Mouse (Mus musculus): Measurements from ENCODE around the gene Psmb7. TPM values are rescaled to one million over a fixed set of nuclear protein-coding genes. Genes with fewer than 3 reads are reported as not detected.

Gene Psmb7
- polyA plus RNA-seq, 1 experiment from 2014 or later, result 271 TPM

DNA sequence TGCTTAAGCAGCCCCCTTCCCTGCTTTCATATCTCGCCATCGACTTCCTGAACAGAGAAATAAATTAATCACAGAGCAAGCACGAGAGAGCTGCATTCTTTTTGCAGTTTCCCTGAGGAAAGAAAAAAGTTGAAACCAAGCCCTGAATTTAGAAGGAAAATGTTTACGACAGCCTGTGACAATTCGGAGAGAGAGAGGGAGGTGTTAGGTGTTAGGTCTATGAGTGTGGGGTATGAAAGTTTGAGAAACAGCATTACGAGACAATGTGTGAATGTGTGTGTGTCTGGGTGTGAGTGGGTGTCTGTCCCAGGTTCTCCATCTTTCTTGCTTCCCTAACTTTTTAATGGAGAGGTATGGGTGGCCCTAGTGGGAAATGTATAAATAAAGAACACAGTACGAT, 8.2 kb upstream of the Psmb7 start:
- ATAC-seq (replicated peaks; ENCODE audit: low FRiP score) (no peak), DNase-seq (ENCODE audit: low spot score) (no peak)
- no peak overlapping the region for H3K4me3 ChIP-seq (ENCODE audit: low read depth, low read length)
- no peak overlapping the region for H3K4me2 ChIP-seq
- WGBS, result 74% methylated on average over 7 of the region's 7 CpGs
- no peak overlapping the region for H3K9ac ChIP-seq (ENCODE audit: low read depth, low read length)
- no peaks in the 10 kb centered on the region for H3K9me3 ChIP-seq (ENCODE audit: control insufficient read depth, low read length)
- no peak overlapping the region for H3K27ac ChIP-seq (ENCODE audit: low read depth, low read length)
- no peaks in the 10 kb centered on the region for H3K36me3 ChIP-seq (ENCODE audit: control insufficient read depth, insufficient read depth, low read length)
- H3K27me3 ChIP-seq (replicated peaks; ENCODE audit: control insufficient read depth, insufficient read depth, low read length), result no peaks in the 10 kb centered on the region
- no peaks in the 10 kb centered on the region for H3K4me1 ChIP-seq (replicated peaks; ENCODE audit: control insufficient read depth, insufficient read depth, low read length)

DNA sequence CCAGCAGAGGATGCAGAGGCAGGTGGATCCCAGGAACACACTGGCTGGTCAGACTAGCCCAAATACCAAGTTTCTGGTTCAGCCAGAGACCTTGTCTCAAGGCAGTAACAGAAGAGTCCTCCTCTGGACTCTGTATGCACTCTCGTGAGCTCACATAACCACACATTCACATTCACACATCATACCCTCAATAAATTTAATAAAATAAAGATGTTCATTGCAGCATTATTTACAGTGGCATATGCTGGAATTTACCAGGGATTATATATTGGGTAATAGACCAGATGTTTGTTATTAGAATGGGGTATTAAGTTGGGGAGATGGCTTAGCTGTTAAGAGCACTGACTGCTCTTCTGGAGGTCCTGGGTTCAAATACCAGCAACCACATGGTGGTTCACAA, 6.5 kb upstream of the Psmb7 start:
- H3K9ac ChIP-seq (ENCODE audit: low read depth, low read length), result no peak overlapping the region
- no peaks in the 10 kb centered on the region for H3K27me3 ChIP-seq (replicated peaks; ENCODE audit: control insufficient read depth, insufficient read depth, low read length)
- H3K4me2 ChIP-seq, result no peak overlapping the region
- ATAC-seq (replicated peaks; ENCODE audit: low FRiP score), result no peak
- no peak for DNase-seq (ENCODE audit: low spot score)
- H3K9me3 ChIP-seq (ENCODE audit: control insufficient read depth, low read length), result no peaks in the 10 kb centered on the region
- no peaks in the 10 kb centered on the region for H3K4me1 ChIP-seq (replicated peaks; ENCODE audit: control insufficient read depth, insufficient read depth, low read length)
- no peaks in the 10 kb centered on the region for H3K36me3 ChIP-seq (ENCODE audit: control insufficient read depth, insufficient read depth, low read length)
- 80% methylated on average over 1 of the region's 1 CpGs for WGBS
- H3K27ac ChIP-seq (ENCODE audit: low read depth, low read length), result no peak overlapping the region
- no peak overlapping the region for H3K4me3 ChIP-seq (ENCODE audit: low read depth, low read length)

DNA sequence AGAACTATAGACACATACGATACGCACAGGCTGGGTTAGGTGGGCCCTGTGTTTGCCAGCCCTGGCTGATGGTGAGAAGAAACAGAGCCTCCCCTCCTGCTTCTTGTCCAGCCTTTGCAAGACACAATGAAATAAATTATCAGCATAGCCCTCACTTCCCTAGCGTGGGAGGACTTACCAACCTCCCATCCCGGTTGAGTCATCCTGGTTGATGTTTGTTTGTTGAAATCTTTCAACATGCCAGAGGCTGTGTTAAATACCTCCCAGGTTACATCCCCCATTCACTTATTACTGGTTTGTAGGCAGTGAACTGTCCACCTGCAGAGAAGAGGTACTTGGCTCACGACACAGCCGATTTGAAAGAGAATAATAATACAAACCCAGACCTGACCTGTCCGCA, 3.8 kb upstream of the Psmb7 start:
- H3K36me3 ChIP-seq (ENCODE audit: control insufficient read depth, insufficient read depth, low read length), result no peaks in the 10 kb centered on the region
- no peak overlapping the region for H3K4me3 ChIP-seq (ENCODE audit: low read depth, low read length)
- H3K9me3 ChIP-seq (ENCODE audit: control insufficient read depth, low read length), result no peaks in the 10 kb centered on the region
- H3K4me1 ChIP-seq (replicated peaks; ENCODE audit: control insufficient read depth, insufficient read depth, low read length), result peaks cover 2% of the 10 kb centered on the region; the same call in 1 of the 2 replicates
- H3K27ac ChIP-seq (ENCODE audit: low read depth, low read length), result no peak overlapping the region
- H3K27me3 ChIP-seq (replicated peaks; ENCODE audit: control insufficient read depth, insufficient read depth, low read length), result no peaks in the 10 kb centered on the region
- H3K9ac ChIP-seq (ENCODE audit: low read depth, low read length), result no peak overlapping the region
- no peak overlapping the region for H3K4me2 ChIP-seq
- WGBS, result 81% methylated on average over 7 of the region's 7 CpGs
- ATAC-seq (replicated peaks; ENCODE audit: low FRiP score) (no peak), DNase-seq (ENCODE audit: low spot score) (no peak)

DNA sequence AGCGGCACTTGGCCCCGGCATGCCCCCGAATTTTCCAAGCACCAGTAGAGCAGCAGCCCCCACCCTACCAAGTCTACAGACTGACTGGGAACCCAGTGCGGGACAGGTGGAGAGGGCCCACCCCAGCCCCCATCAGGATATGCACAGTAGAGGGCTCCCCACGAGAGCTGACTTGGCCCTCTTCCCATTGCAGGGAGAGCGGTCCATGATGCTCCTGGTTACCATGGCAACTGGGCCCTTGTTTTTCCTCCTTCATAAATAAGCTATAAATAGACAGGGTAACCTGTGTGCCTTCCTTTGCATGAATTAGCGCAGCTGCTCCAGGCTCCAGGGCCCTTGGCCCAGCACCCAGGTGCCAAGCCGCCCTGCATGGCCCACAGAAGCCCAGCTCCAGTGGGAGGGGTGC, 3.3 kb upstream of the Psmb7 start:
- WGBS, result 74% methylated on average over 8 of the region's 8 CpGs
- H3K27me3 ChIP-seq (replicated peaks; ENCODE audit: control insufficient read depth, insufficient read depth, low read length), result no peaks in the 10 kb centered on the region
- DNase-seq (ENCODE audit: low spot score), result no peak

DNA sequence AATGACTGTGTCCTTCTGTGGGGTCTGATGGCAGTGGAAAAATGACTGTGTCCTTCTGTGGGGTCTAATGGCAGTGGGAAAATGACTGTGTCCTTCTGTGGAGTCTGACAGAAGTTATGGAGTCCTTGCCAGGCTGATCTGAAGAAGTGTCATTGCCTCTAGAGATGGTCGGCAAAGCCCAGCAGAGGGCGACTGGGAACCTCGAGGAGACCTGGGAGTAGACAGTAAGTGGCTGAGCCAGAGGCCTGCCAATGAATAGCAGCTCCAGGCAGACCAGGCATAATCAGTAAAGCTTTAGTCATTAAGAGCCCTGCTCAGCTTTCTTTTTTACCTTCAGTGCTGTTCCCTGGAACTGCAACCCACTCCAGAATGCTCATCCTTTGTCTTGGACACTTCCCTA, 2.0 kb upstream of the Psmb7 start:
- 3% methylated on average over 3 of the region's 3 CpGs for WGBS
- H3K4me1 ChIP-seq (replicated peaks; ENCODE audit: control insufficient read depth, insufficient read depth, low read length), result peaks cover 6% of the 10 kb centered on the region
- peaks cover 2% of the 10 kb centered on the region; the same call in 1 of the 2 replicates for H3K36me3 ChIP-seq (ENCODE audit: control insufficient read depth, insufficient read depth, low read length)
- no peak overlapping the region for H3K4me3 ChIP-seq (ENCODE audit: low read depth, low read length)
- H3K9ac ChIP-seq (ENCODE audit: low read depth, low read length), result no peak overlapping the region
- H3K27me3 ChIP-seq (replicated peaks; ENCODE audit: control insufficient read depth, insufficient read depth, low read length), result no peaks in the 10 kb centered on the region
- H3K4me2 ChIP-seq, result no peak overlapping the region
- DNase-seq (ENCODE audit: low spot score) (peak; percentile 47), ATAC-seq (replicated peaks; ENCODE audit: low FRiP score) (peak; percentile 63; the same call in 1 of the 2 replicates)
- no peaks in the 10 kb centered on the region for H3K9me3 ChIP-seq (ENCODE audit: control insufficient read depth, low read length)
- H3K27ac ChIP-seq (ENCODE audit: low read depth, low read length), result no peak overlapping the region

More for the DNA sequence above, 3.3 kb upstream of the Psmb7 start:
- Histone ChIP-seq H3K9me3 (ENCODE audit: control insufficient read depth, low read length) (no peaks in the 10 kb centered on the region), H3K4me1 (replicated peaks; ENCODE audit: control insufficient read depth, insufficient read depth, low read length) (peaks cover 6% of the 10 kb centered on the region), H3K27ac (ENCODE audit: low read depth, low read length) (no peak overlapping the region), H3K4me2 (no peak overlapping the region), H3K36me3 (ENCODE audit: control insufficient read depth, insufficient read depth, low read length) (no peaks in the 10 kb centered on the region), H3K4me3 (ENCODE audit: low read depth, low read length) (no peak overlapping the region), H3K9ac (ENCODE audit: low read depth, low read length) (no peak overlapping the region)
- no peak for ATAC-seq (replicated peaks; ENCODE audit: low FRiP score)

DNA sequence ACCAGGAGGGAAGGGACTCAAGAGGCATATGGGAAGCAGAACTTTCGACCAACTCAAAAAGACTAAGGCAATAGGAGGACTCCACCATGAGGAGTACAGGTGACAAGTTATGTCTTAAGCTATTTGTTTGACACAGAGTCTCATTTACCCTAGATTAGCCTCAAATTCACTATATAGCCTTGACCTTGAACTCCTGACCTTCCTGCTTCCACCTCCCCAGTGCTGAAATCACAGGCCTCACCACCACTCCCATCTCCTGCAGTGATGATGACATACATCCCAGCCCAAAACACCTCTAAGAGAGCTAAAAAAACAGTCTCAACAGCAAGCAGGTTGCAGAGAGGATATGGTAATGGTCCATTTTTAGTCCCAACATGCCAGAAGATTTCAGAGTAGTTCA, 2.1 kb downstream of the Psmb7 start:
- Histone ChIP-seq H3K4me2 (no peak overlapping the region), H3K4me1 (replicated peaks; ENCODE audit: control insufficient read depth, insufficient read depth, low read length) (peaks cover 6% of the 10 kb centered on the region), H3K27me3 (replicated peaks; ENCODE audit: control insufficient read depth, insufficient read depth, low read length) (no peaks in the 10 kb centered on the region), H3K4me3 (ENCODE audit: low read depth, low read length) (no peak overlapping the region), H3K36me3 (ENCODE audit: control insufficient read depth, insufficient read depth, low read length) (peaks cover 16% of the 10 kb centered on the region), H3K9me3 (ENCODE audit: control insufficient read depth, low read length) (no peaks in the 10 kb centered on the region), H3K9ac (ENCODE audit: low read depth, low read length) (no peak overlapping the region), H3K27ac (ENCODE audit: low read depth, low read length) (no peak overlapping the region)
- ATAC-seq (replicated peaks; ENCODE audit: low FRiP score) (no peak), DNase-seq (ENCODE audit: low spot score) (no peak)
- 94% methylated on average over 1 of the region's 1 CpGs for WGBS

DNA sequence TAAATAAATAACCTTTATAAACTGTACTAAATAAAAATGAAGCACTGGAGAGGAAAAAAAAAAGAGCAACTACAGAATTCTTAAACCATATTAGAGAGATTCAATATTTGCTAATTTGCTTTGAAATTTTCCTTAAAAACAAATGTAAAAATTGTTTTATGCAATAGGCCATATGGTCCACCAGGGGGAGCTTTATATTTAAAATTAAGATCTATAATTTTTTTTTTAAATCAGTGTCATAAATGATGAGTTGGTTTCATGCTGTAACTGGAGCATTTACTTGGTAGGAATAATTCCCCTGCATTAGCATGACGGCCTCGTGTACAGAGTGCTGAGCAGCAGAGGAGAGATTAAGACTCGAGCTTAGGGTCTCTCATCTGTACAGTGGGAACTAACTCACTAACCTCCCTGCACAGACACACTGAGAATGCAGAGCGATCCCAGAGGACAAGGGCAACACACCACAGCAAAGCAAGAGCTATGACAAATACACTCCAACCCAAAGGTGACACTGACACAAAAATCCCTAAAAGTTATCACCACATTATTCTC, 6.1 kb downstream of the Psmb7 start:
- WGBS, result 83% methylated on average over 4 of the region's 4 CpGs
- Histone ChIP-seq H3K9me3 (ENCODE audit: control insufficient read depth, low read length) (no peaks in the 10 kb centered on the region), H3K36me3 (ENCODE audit: control insufficient read depth, insufficient read depth, low read length) (peaks cover 33% of the 10 kb centered on the region), H3K4me3 (ENCODE audit: low read depth, low read length) (no peak overlapping the region), H3K27ac (ENCODE audit: low read depth, low read length) (no peak overlapping the region), H3K4me2 (no peak overlapping the region), H3K9ac (ENCODE audit: low read depth, low read length) (no peak overlapping the region), H3K4me1 (replicated peaks; ENCODE audit: control insufficient read depth, insufficient read depth, low read length) (peaks cover 5% of the 10 kb centered on the region), H3K27me3 (replicated peaks; ENCODE audit: control insufficient read depth, insufficient read depth, low read length) (no peaks in the 10 kb centered on the region)
- ATAC-seq (replicated peaks; ENCODE audit: low FRiP score), result no peak
- DNase-seq (ENCODE audit: low spot score), result no peak

DNA sequence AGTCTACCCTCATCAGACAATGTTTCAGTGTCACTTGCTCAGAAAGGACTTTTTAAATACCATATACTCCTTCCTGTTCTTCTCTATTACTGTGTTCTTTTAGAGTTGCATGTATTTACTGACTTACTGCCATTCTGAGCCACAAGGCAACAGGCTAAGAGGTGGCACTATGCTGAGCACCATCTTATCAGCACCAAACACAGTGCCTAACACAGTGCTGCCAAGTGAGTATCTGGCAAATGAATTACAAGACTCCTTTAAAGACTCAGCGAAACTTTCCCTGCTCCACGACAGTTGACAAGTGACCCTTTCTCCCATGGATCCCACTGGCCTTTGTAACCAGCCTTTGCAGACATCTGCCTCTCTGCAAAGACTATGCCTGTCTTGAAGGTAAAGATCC, 13.3 kb downstream of the Psmb7 start:
- H3K36me3 ChIP-seq (ENCODE audit: control insufficient read depth, insufficient read depth, low read length), result peaks cover 48% of the 10 kb centered on the region
- WGBS, result 91% methylated on average over 2 of the region's 2 CpGs
- no peak overlapping the region for H3K4me2 ChIP-seq
- no peak for ATAC-seq (replicated peaks; ENCODE audit: low FRiP score)
- H3K9me3 ChIP-seq (ENCODE audit: control insufficient read depth, low read length), result no peaks in the 10 kb centered on the region
- no peak overlapping the region for H3K27ac ChIP-seq (ENCODE audit: low read depth, low read length)
- no peaks in the 10 kb centered on the region for H3K4me1 ChIP-seq (replicated peaks; ENCODE audit: control insufficient read depth, insufficient read depth, low read length)
- DNase-seq (ENCODE audit: low spot score), result no peak
- no peaks in the 10 kb centered on the region for H3K27me3 ChIP-seq (replicated peaks; ENCODE audit: control insufficient read depth, insufficient read depth, low read length)
- no peak overlapping the region for H3K4me3 ChIP-seq (ENCODE audit: low read depth, low read length)
- H3K9ac ChIP-seq (ENCODE audit: low read depth, low read length), result no peak overlapping the region

DNA sequence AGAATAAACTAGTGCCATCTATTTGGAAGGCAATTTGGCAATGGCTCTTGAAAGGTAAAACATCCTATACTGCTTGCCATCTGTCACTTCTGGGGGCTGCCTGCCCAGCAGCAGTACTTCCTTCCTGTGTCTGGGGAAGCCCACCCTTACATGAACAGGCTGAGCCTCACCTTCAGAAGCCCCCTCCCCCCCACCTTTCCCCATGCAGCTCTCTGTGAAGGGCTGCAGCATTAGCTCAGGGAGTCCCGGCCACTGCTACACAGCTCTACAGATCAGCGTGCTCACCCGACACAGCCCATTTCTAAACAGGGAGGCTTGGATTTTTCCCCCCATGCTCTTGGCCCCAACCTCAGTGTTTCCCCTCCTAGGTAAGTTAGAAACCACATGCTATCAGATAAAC, 14.4 kb downstream of the Psmb7 start:
- no peak overlapping the region for H3K4me2 ChIP-seq
- H3K9ac ChIP-seq (ENCODE audit: low read depth, low read length), result no peak overlapping the region
- DNase-seq (ENCODE audit: low spot score) (no peak), ATAC-seq (replicated peaks; ENCODE audit: low FRiP score) (no peak)
- WGBS, result 86% methylated on average over 3 of the region's 3 CpGs
- H3K4me1 ChIP-seq (replicated peaks; ENCODE audit: control insufficient read depth, insufficient read depth, low read length), result no peaks in the 10 kb centered on the region
- no peaks in the 10 kb centered on the region for H3K9me3 ChIP-seq (ENCODE audit: control insufficient read depth, low read length)
- no peak overlapping the region for H3K27ac ChIP-seq (ENCODE audit: low read depth, low read length)
- H3K27me3 ChIP-seq (replicated peaks; ENCODE audit: control insufficient read depth, insufficient read depth, low read length), result no peaks in the 10 kb centered on the region
- H3K4me3 ChIP-seq (ENCODE audit: low read depth, low read length), result no peak overlapping the region
- peaks cover 38% of the 10 kb centered on the region for H3K36me3 ChIP-seq (ENCODE audit: control insufficient read depth, insufficient read depth, low read length)
